Mouse (Mus musculus): ENCODE data around the gene Snrnp70. TPM values are rescaled to one million over a fixed set of nuclear protein-coding genes. Genes with fewer than 3 reads are reported as not detected.
A peak's percentile ranks its signal among the peaks of the same experiment; 100 is the strongest.

The Snrnp70 gene
- polyA plus RNA-seq, 1 experiment from 2014 or later: 222 TPM

DNA sequence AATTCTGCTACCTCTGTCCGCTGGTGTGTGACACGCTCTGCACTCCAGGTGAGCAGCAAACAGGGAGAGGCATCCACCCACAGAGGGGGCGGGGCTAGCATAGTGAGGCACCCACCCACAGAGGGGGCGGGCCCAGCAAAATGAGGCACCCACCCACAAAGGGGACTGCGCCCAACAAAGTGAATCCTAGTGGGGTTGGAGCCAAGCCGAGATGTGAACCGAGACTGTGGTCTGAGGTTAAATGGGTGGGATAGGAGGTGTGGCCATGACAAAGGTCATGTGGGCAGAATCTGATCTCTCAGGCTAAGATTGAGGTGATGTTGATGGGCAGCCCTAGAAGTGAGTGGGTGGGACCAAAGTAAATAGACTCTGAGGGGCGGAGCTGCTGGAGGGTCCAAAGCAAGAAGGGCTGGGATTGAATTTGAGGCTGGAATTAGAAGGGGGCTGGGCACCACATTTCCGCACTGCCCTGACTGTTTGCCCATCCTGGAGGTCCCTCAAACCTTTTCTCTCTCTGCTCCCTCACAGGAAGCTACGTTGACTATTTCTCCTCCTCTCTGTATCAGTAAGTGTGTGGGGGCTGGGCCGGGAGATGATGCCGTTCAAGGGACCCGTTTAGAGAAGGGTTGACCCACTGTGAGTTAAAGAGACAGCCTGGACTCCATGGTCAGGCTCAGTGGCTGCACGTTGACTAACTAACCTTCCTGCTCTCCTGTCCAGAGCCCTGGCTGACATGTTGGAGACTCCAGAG is 57.2 kb downstream of the Snrnp70 start:
- DNase-seq (ENCODE audit: low spot score): peak; percentile 27

DNA sequence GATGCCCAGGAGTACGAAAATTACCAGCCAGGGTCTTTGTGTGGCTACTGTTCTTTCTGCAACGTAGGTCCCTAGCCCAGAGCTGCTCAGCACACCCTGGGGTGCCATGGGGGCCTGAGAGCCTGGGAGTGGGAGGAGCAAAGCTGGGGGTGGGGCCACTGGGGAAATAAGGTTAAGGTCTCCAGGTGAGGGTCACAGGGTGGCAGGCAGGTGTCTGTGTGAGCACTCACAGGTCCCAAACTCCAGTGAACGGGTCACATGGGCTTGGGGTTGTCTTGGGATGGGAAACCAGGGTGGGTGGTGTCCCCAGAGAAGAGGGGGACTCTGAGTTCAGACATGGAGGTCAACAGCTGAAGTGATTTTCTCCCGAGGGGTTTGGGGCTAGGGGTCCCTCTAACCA is 58.1 kb downstream of the Snrnp70 start:
- no peak for DNase-seq (ENCODE audit: low spot score)

DNA sequence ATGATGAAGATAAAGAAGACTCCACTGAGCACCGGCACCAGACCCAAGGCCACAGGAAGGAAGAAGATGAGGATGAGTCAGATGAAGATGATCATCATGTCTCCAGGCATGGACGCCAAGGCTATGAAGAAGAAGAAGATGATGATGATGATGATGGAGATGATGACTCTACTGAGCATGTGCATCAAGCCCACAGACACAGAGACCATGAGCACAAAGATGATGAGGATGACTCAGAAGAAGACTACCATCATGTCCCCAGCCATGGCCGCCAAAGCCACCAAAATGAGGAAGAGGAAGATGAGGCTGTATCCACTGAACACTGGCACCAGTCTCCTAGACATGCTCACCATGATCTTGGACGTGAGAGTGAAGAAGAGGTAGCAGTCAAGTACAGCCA is 59.2 kb downstream of the Snrnp70 start:
- no peak for DNase-seq (ENCODE audit: low spot score)

- DNase-seq (ENCODE audit: low spot score): no peak
Measured at GRCm38 (mm10) chr7:45335056-45335455, 60.5 kb downstream of the Snrnp70 start, which contains the start of gene Hrc. TSS of gene Hrc (plus strand) at chr7:45335290.

GRCm38 (mm10) chr7:45334605-45335004 is 60.9 kb downstream of the Snrnp70 start:
- DNase-seq (ENCODE audit: low spot score): no peak

- DNase-seq (ENCODE audit: low spot score): peak; percentile 84
Measured at GRCm38 (mm10) chr7:45333431-45333982, 62.0 kb downstream of the Snrnp70 start, which contains the start of gene Trpm4. TSS of gene Trpm4 (minus strand) at chr7:45333780.

GRCm38 (mm10) chr7:45332685-45333425 is 62.7 kb downstream of the Snrnp70 start:
- DNase-seq (ENCODE audit: low spot score): peak; percentile 70

DNA sequence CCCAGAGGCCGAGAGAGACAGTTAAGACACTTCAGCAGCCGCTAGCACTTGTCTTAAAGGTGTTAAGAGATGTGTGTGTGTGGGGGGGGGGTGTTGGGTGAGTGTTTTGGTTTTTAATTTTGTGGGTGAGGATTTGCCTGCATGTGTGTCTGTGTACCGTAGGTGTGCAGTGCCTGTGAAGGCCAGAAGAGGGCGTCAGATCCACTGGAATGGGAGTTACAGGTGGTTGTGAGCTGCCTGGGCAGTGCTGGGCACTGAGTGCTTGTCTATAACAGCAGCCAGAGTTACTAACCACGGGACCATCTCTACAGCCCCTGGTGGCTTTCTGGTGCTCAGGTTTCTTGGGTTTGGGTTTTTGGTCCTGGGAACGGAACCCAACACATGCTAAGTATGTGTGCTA is 64.0 kb downstream of the Snrnp70 start:
- DNase-seq (ENCODE audit: low spot score): no peak

GRCm38 (mm10) chr7:45328841-45329475 is 66.6 kb downstream of the Snrnp70 start:
- no peak for DNase-seq (ENCODE audit: low spot score)

Other genes with a start within 250 kb of the Snrnp70 start
- 88.2 and 93.1 TPM in 2 replicates for gene Pih1d1, start 241.4 kb downstream of the Snrnp70 start, polyA plus RNA-seq (2015; fragmentation: Nextera tagmentation; extraction: Ambion mirVana)
- gene Aldh16a1, start 241.2 kb downstream of the Snrnp70 start, polyA plus RNA-seq (2015; fragmentation: Nextera tagmentation; extraction: Ambion mirVana): 41.6 and 43.3 TPM in 2 replicates
- gene Slc17a7, start 231.8 kb downstream of the Snrnp70 start, polyA plus RNA-seq (2015; fragmentation: Nextera tagmentation; extraction: Ambion mirVana): 0.06 TPM in 1 of 2 replicates, not detected in the other
- gene Gfy, start 216.2 kb downstream of the Snrnp70 start, polyA plus RNA-seq (2015; fragmentation: Nextera tagmentation; extraction: Ambion mirVana): not detected in 2 replicates
- gene Pth2, start 214.7 kb downstream of the Snrnp70 start, polyA plus RNA-seq (2015; fragmentation: Nextera tagmentation; extraction: Ambion mirVana): not detected in 2 replicates
- gene Ccdc155, start 190.8 kb downstream of the Snrnp70 start, polyA plus RNA-seq (2015; fragmentation: Nextera tagmentation; extraction: Ambion mirVana): 0.20 and 0.37 TPM in 2 replicates
- gene Dkkl1, start 183.6 kb downstream of the Snrnp70 start, polyA plus RNA-seq (2015; fragmentation: Nextera tagmentation; extraction: Ambion mirVana): 5.1 and 7.6 TPM in 2 replicates
- gene Tead2, start 180.0 kb downstream of the Snrnp70 start, polyA plus RNA-seq (2015; fragmentation: Nextera tagmentation; extraction: Ambion mirVana): 4.8 and 5.1 TPM in 2 replicates
- 143 and 146 TPM in 2 replicates for gene Cd37, start 156.6 kb downstream of the Snrnp70 start, polyA plus RNA-seq (2015; fragmentation: Nextera tagmentation; extraction: Ambion mirVana)
- 0.17 TPM in 1 of 2 replicates, not detected in the other for gene Slc6a16, start 154.7 kb downstream of the Snrnp70 start, polyA plus RNA-seq (2015; fragmentation: Nextera tagmentation; extraction: Ambion mirVana)
- gene Slc6a21, start 118.2 kb downstream of the Snrnp70 start, polyA plus RNA-seq (2015; fragmentation: Nextera tagmentation; extraction: Ambion mirVana): 0.08 TPM in 1 of 2 replicates, not detected in the other
- gene Trpm4, start 62.0 kb downstream of the Snrnp70 start, polyA plus RNA-seq (2015; fragmentation: Nextera tagmentation; extraction: Ambion mirVana): 4.9 and 5.2 TPM in 2 replicates
- 0.08 and 0.09 TPM in 2 replicates for gene Hrc, start 60.5 kb downstream of the Snrnp70 start, polyA plus RNA-seq (2015; fragmentation: Nextera tagmentation; extraction: Ambion mirVana)
- 0.27 and 0.49 TPM in 2 replicates for gene Ppfia3, start 28.7 kb downstream of the Snrnp70 start, polyA plus RNA-seq (2015; fragmentation: Nextera tagmentation; extraction: Ambion mirVana)
- 0.49 and 0.79 TPM in 2 replicates for gene Lin7b, start 25.2 kb downstream of the Snrnp70 start, polyA plus RNA-seq (2015; fragmentation: Nextera tagmentation; extraction: Ambion mirVana)
- gene Kcna7, start 9.9 kb upstream of the Snrnp70 start, polyA plus RNA-seq (2015; fragmentation: Nextera tagmentation; extraction: Ambion mirVana): 0.14 and 0.34 TPM in 2 replicates
- gene Ntf5, start 18.0 kb upstream of the Snrnp70 start, polyA plus RNA-seq (2015; fragmentation: Nextera tagmentation; extraction: Ambion mirVana): 3.9 and 4.2 TPM in 2 replicates
- not detected in 2 replicates for gene Lhb, start 25.1 kb upstream of the Snrnp70 start, polyA plus RNA-seq (2015; fragmentation: Nextera tagmentation; extraction: Ambion mirVana)
- 9.4 and 10.5 TPM in 2 replicates for gene Gys1, start 39.1 kb upstream of the Snrnp70 start, polyA plus RNA-seq (2015; fragmentation: Nextera tagmentation; extraction: Ambion mirVana)
- gene Ruvbl2, start 42.4 kb upstream of the Snrnp70 start, polyA plus RNA-seq (2015; fragmentation: Nextera tagmentation; extraction: Ambion mirVana): 129 and 143 TPM in 2 replicates
- 3,702 and 3,772 TPM in 2 replicates for gene Ftl1, start 64.1 kb upstream of the Snrnp70 start, polyA plus RNA-seq (2015; fragmentation: Nextera tagmentation; extraction: Ambion mirVana)
- gene Bax, start 71.2 kb upstream of the Snrnp70 start, polyA plus RNA-seq (2015; fragmentation: Nextera tagmentation; extraction: Ambion mirVana): 177 and 178 TPM in 2 replicates
- 2.6 and 2.8 TPM in 2 replicates for gene Tulp2, start 86.1 kb upstream of the Snrnp70 start, polyA plus RNA-seq (2015; fragmentation: Nextera tagmentation; extraction: Ambion mirVana)
- not detected in 2 replicates for gene Gm45808, start 91.1 kb upstream of the Snrnp70 start, polyA plus RNA-seq (2015; fragmentation: Nextera tagmentation; extraction: Ambion mirVana)
- gene Dhdh, start 93.1 kb upstream of the Snrnp70 start, polyA plus RNA-seq (2015; fragmentation: Nextera tagmentation; extraction: Ambion mirVana): 1.1 and 1.5 TPM in 2 replicates
- gene Nucb1, start 114.7 kb upstream of the Snrnp70 start, polyA plus RNA-seq (2015; fragmentation: Nextera tagmentation; extraction: Ambion mirVana): 110 and 111 TPM in 2 replicates
- 16.2 and 17.2 TPM in 2 replicates for gene Ppp1r15a, start 130.5 kb upstream of the Snrnp70 start, polyA plus RNA-seq (2015; fragmentation: Nextera tagmentation; extraction: Ambion mirVana)
- 3.3 and 4.6 TPM in 2 replicates for gene Plekha4, start 130.6 kb upstream of the Snrnp70 start, polyA plus RNA-seq (2015; fragmentation: Nextera tagmentation; extraction: Ambion mirVana)
- gene Hsd17b14, start 159.2 kb upstream of the Snrnp70 start, polyA plus RNA-seq (2015; fragmentation: Nextera tagmentation; extraction: Ambion mirVana): 1.1 and 1.2 TPM in 2 replicates
- gene Bcat2, start 174.4 kb upstream of the Snrnp70 start, polyA plus RNA-seq (2015; fragmentation: Nextera tagmentation; extraction: Ambion mirVana): 86.5 and 87.3 TPM in 2 replicates
- gene Fgf21, start 219.7 kb upstream of the Snrnp70 start, polyA plus RNA-seq (2015; fragmentation: Nextera tagmentation; extraction: Ambion mirVana): 17.5 and 20.5 TPM in 2 replicates
- 1.4 and 3.2 TPM in 2 replicates for gene Fut1, start 221.5 kb upstream of the Snrnp70 start, polyA plus RNA-seq (2015; fragmentation: Nextera tagmentation; extraction: Ambion mirVana)
- gene Izumo1, start 226.1 kb upstream of the Snrnp70 start, polyA plus RNA-seq (2015; fragmentation: Nextera tagmentation; extraction: Ambion mirVana): 0.08 and 0.16 TPM in 2 replicates
- gene Rasip1, start 231.7 kb upstream of the Snrnp70 start, polyA plus RNA-seq (2015; fragmentation: Nextera tagmentation; extraction: Ambion mirVana): 2.9 and 4.4 TPM in 2 replicates
- 1.6 and 1.9 TPM in 2 replicates for gene Mamstr, start 244.2 kb upstream of the Snrnp70 start, polyA plus RNA-seq (2015; fragmentation: Nextera tagmentation; extraction: Ambion mirVana)